Mouse (Mus musculus) c-Kit-positive CD71-positive TER-119-positive erythroid progenitor cells, embryonic 14.5 days (primary cell): ENCODE results near the gene Agpat1.

Experiments used
- DNase-seq: peaks from one replicate; pipeline ENCODE4 v3.0.0-alpha.2; 2013; ENCODE audit warnings: low spot score

The Agpat1 gene

DNA sequence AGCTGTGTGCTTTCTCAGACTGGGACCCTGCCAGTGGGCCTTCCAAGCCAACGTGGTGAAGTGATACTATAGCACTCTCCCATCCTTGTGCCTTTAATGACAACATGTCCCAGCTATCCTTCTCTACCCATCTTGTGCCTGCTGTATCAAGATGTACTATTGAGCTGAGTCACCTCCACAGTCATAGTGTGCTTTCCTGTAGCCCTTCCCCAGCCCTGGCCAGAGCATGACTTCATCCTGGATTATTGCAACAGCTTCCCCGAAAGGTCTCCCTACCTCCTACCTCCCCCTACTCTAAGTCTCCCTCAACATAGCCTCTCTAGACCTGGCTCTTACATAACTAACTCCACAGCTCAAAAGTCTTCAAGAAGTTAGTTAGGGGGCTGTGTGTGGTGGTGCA, 31.6 kb downstream of the Agpat1 start:
- no peak for DNase-seq

DNA sequence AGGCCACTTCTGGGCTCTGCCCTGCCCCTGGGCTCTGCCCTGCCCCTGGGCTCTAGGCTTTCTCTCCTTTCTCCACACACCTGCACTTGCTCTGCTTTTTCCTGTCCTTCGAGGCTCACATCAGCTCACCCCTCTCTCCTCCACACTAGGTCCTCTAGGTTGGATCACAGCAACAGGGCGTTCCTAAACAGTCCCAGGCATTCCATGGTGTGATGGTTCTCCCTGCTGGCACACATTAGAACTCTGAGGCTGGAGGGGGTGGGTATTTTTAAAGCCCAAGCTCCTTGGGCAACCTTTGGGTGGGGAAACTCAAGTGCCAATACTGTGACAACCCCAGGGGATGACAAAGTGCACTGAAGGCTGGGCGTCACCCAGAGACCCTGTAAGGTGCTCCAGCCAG, 33.4 kb downstream of the Agpat1 start:
- DNase-seq, result no peak

DNA sequence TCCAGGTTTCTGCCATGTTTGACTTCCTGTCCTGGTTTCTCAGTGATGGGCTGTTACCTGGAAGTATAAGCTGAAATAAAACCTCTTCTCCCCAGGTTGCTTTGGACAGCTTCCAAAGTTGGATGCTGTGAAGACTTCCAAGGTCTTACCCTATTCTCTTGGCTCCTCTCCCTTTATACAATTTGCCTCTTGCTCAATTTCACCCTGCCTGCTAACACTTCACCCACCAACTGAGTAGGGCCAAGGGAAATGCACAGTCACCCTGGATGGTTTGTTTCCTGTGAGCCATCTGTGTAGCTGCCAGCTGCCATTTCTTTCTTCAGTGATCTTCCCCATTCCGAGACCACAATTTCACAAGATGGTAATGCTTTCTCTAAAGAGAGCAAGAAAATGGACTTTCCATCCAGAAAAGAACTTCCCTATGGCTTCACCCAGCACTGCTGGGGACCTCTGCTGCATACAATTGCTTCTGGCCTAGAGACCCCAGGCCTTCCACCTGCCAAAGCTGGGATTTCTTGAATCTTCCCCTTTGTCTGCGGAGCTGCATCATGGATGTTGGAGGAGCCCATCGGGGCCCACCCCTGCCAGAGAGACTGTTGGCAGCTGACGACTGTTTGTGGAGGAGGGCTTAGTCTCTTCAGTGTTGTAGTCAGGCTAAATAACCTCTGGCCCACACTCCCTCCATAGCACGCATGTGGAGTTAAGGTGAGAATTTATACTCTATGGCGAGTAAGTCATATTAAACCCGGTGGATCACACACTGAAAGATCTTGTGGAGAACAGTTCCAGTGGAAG, 35.6 kb downstream of the Agpat1 start:
- DNase-seq, result no peak

DNA sequence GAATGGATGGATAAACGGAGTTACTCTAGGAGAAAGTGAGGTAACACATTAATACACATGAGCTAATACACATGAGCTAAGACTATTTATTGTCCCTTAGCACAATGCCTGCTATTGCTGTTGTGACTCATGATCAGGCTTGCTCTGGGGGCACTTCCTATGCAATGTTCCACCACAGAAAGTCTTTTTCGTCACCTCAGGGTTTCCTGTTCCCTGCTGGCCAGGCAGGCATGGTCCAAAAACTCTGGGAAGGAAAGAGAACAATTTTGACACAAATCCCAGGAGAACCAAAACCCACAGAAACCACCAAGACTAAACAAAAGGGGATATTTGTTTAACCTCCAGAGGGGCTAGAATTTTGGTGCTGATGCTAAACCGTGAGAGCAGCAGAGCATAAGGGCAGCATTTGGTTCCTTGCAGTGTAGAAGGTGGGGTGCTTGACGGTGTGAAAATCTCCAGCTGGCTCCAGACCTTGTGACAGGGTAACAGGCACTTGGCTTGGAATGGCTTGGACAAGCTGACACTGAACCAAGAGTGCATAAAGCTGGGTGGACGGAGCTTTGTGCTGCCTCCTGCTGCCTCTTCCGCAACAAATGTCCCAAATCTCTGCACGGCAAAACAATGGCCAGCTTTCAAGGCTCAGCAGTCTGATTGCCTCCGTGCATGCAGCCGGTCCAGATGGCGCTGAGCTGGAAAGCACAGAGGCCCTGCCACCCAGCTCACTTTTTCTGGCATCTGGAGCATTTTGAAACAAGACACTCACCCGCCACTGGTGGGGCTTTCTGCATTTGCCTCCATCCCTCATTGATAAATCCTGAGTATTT, 36.9 kb downstream of the Agpat1 start:
- DNase-seq, result no peak

DNA sequence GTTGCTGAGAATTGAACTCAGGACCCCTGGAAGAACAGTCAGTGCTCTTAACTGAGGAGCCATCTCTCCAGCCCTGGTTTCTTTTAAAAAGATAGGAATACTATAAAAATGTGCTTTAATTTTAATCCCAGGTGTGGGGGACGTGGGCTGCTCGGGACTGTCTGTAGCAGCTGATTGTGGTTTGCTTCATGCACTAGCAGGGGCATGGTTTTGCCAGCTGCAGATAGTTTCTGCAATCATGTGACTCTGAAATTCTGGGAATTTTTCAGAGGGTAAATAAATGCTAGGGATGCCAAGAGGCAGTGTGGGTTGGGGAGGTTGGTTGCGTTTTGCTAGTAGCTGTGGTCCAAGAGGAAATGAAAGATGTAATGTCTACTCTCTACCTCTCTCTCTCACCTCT, 37.9 kb downstream of the Agpat1 start:
- DNase-seq, result no peak

DNA sequence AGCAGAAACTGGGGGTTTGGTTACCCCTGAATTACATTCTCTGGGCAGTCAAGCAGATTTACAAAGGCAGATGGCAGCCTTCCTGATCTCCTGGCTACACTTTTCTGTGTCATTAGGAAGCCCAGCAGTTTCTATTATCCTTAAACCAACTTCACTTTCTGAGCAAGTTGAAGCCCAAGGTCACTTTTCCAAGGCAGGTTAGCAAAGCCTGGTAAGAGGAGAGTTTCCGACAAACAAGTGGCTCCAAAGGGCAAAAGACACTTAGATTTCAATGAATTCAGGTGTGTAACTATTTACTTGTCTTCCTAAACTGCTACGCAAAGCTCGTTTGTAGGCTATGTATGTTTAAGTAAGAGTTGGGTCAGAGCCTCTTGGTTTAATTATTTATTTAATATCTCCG, 39.3 kb downstream of the Agpat1 start:
- DNase-seq, result no peak

DNA sequence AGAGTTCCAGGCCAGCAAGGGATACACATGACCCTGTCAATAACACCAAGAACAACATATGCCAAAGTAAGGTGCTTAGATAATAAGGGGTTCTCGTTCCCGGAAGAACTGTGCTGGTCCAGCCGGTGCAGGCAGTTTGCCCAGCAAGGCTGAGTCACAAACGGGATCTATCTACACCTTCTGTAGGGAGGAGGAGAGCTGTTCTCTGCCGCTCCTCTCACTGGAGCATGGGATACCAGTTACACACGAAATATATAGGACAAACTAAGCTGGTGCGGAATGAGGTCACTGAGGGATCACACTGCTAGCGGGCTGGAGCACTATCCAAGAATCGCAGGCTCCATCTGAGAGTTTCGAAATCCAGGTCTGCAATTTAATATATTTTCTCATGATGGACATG, 39.9 kb downstream of the Agpat1 start:
- no peak for DNase-seq

DNA sequence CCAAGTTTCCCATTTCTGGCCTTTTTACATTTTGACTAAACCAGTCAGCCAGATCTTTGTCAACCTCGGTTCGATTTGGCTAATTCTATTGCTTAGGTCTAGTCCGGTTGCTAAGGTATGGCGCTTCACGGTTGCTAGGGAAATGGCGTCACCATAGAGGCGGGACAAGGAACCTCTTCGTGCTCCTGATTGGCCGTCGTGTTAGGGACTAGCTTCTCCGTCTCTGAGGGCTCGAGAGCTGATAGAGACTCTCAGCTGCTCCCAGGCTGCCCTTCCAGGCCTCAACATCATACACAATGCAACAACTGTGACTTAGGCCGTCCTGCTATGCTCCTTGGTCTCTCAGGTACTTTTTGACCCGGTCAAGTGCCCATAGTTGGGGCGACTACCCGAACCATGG, 40.5 kb downstream of the Agpat1 start, which contains the start of gene Fkbpl:
TSS of gene Fkbpl (plus strand) at position 157 of the 400 bp plus-strand sequence.
- peak; percentile 97 for DNase-seq

DNA sequence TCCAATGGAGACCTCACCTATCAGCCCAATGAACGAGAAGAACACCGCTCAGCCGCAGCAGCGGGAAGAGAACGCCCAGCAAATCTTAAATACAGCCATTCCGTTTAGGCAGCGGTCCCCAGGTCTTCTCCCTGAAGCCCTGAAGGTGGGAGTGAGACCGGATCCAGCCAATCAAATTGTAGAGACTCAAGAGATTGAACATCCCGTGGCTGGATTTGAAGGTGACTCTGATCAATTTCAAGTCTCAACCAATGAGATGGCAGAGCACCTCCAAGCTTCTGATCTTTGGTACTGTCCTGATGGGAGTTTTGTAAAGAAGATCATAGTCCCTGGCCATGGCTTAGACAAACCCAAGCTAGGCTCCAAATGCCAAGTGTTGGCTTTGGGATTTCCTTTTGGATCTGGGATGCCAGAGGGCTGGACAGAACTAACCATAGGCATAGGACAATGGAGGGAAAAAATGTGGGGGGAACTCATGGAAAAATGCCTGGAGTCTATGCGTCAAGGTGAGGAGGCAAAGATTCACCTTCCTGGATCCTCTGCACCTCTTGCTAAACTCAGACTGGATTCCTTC, 41.3 kb downstream of the Agpat1 start:
- peak; percentile 33 for DNase-seq

DNA sequence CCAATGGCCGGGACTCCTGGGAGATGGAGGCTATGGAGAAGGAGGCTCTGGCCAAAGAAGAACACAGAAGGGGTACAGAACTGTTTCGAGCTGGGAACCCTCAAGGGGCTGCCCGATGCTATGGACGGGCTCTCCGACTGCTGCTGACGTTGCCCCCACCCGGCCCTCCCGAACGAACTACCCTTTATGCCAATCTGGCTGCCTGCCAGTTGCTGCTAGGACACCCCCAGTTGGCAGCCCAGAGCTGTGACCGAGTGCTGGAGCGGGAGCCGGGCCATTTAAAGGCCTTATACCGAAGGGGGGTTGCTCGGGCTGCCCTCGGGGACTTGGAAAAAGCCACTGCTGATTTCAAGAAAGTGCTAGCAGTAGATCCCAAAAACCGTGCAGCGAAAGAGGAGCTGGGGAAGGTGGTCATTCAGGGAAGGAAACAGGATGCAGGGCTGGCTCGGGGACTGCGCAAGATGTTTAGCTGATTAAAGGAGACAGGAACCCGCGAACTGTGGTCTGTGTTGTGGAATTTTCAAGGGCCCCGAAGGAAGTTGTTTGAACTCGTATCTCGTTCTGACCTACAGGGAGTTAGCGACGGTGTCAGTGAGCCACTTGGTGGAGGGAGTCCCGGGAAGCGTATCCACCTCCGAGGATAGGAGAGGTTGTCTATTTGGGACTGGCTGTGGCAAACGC, 41.9 kb downstream of the Agpat1 start:
- DNase-seq, result no peak

DNA sequence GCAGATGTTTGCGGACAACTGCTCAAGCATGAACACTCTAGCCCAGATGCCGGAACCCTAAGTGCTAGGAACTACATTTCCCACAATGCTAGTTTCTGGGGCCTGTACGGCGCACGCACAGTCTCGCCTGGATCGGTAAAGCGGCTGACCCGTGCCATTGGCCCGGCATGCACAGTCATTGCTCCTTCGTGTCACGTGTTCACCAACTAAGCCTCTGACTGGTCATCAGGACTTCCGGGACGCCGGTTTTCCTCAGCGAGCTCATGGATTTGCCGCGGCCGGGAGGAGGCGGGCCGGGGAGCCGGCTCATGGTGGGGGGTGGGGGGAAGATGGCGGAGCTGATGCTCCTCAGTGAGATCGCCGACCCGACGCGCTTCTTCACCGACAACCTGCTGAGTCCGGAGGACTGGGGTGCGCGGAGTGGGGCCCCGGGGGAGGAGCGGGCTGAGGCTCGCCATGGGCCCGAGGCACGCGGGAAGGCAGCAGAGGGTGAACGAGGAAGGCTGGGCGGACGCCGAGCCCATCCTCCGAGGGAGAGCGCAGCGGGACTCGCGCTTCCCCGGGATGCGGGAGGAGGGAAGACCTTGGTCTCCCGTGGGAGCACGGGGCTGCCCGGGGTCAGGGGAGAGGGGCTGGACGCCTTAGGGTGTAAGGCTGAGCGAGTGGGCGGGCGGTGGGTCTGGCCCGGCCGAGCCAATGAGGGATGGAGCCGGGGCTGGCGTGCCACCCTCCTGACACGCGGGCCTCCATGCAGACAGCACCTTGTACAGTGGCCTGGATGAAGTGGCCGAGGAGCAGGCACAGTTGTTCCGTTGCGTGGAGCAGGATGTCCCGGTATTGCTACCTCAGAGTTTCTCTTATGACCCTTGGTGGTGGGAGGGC, 43.1 kb downstream of the Agpat1 start, which contains the start of gene Atf6b:
TSS of gene Atf6b (plus strand) at position 241 of the 882 bp plus-strand sequence.
- peak; percentile 96 for DNase-seq

DNA sequence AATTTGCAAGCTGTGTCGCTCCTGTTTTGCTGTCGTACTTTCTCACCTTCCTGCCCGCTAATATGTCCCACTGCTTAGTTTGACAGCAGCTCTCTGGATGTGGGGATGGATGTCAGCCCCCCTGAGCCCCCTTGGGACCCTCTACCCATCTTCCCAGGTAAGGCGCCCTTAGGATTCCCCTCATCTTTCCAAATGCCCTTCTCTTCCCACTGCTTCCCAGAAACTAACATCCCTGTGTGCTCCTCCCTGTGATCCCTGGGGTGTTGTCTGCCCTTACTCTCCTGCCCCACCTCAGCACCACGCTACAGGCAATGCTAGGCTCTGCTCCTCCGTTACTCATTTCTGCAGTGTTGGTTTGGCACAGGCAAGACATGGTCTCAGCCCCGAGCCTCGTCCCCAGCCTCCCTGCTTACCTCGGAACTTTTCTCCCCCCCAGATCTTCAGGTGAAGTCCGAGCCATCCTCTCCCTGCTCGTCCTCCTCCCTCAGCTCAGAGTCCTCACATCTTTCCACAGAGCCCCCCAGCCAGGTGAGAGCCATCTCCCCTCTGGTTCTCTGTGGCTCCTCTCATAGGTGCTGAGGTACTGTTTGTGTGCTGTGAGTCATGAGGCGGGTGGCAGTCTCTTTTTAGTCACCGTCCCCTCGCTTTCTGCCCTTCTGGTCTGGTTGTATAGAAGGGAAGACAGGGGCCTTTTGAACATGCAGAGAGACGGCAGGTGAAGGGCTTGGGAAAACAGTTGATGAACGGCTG, 44.3 kb downstream of the Agpat1 start:
- DNase-seq, result no peak

DNA sequence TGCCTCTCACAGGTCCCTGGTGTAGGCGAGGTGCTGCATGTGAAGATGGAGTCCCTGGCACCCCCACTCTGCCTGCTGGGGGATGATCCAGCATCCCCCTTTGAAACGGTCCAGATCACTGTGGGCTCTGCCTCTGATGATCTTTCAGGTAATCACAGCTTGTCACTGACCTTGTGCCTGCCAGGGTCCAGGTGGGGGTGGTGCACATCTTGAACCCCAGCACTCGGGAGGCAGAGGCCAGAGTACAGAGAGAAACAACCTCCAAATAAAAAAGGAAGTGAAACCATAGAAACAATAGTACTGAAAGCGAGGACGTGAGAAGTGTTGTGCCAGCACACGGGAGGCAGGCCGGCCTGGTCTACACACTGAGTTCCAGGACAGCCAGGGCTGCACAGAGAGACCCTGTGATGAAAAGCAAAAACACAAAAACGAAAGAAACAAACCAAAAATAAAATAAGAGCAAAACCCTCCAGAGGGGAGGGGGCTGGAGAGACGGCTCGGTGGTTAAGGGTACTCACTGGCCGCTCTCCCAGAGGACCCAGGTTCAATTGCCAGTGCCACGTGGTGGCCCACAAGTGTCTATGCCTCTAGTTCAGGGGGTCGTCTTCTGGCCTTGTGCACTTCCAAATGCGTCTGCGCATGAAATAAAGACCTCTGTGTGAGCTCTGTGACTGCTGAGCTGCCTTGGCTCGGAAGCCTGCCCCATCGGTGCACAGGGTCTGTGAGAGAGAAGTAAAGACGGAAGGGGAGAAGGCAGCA, 45.2 kb downstream of the Agpat1 start:
- DNase-seq, result no peak

DNA sequence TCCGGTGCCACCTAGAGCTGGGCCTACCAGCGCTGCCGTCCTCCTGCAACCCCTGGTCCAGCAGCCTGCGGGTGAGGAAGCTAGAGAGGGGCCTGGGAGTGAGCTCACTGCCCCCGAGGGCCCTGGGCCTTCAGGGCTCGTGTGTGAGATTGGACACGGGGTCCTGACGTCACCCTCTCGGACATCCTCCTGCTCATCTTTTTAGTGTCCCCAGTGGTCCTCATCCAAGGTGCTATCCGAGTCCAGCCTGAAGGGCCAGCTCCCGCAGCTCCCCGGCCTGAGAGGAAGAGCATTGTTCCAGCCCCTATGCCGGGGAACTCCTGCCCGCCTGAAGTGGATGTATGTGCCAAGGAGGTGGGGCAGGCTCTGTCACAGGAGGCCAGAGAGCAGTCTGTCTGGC, 46.7 kb downstream of the Agpat1 start:
- no peak for DNase-seq

DNA sequence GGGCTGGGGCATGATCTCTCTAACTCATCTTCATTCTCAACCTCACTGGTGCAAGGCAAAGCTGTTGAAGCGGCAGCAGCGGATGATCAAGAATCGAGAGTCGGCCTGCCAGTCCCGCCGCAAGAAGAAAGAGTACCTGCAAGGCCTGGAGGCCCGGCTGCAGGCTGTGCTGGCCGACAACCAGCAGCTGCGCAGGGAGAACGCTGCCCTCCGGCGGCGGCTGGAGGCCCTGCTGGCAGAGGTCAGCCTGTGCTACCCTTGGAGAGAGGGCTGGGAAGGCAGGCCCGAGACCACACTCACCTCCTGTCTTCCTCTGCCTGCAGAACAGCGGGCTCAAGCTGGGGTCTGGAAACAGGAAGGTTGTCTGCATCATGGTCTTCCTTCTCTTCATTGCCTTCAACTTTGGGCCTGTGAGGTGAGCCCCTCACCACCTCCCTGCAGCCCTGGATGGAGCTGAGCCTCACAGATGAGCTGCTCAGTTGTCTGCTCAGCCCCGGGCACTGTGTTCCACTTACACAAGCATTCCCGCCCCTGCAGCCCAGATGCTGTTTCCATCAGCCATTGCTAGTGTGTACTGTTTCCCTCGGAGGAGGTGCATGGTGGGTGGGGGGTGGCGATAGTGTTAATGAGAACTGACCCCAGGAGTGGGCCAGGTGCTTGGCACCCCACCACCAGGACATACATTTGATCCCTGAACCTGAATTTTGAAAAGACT, 47.6 kb downstream of the Agpat1 start:
- DNase-seq, result no peak

DNA sequence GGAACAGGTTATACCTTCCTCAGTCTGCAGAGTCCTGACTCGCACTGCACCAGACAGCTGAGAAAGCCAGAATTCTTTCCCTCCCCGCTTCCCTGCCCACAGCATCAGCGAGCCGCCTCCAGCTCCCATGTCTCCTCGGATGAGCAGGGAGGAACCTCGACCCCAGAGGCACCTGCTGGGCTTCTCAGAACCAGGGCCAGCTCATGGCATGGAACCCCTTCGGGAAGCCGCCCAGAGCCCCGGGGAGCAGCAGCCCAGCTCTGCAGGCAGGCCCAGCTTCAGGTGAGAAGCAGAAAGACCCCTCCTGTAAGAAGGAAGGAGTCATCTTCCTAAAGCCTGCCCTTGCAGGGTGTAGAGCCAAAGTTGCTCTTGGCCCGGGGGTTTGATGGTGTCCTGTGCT, 48.5 kb downstream of the Agpat1 start:
- DNase-seq, result no peak

DNA sequence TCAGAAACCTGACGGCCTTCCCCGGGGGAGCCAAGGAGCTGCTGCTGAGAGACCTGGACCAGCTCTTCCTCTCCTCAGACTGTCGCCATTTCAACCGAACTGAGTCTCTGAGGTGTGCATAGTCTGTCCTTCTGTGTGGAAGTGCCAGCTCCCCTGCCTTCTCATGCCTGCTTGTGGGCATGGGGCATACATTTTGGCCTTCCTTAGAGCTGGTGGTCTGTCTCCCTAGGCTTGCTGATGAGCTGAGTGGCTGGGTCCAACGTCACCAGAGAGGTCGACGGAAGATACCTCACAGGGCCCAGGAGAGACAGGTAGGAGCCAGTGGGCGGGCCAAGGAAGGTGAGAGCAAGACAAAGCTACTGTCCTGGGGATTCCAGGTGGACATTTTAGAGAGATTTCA, 48.9 kb downstream of the Agpat1 start:
- no peak for DNase-seq

DNA sequence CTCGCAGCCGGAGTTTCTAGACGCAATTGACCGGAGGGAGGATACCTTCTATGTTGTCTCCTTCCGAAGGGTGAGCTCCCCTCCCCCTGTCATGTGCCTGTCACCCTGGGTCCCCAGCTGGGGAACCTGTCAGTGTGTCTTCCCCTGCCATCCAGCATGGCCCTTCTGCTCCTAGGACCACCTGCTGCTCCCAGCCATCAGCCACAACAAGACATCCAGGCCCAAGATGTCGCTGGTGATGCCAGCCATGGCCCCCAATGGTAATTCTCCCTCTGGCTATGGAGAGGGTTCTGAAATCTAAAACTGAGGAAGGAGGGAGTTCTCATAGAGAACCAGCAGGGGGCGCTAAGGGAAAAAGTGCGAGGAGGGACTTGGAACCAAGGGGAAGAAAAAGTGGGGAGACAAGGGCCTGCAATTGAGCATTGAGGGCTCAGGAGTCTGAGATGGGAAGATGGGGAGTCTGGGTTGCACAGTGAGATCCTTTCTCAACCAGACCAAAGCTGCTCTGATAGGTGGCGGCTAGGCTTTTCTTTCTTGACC, 49.8 kb downstream of the Agpat1 start:
- DNase-seq, result peak; percentile 62

DNA sequence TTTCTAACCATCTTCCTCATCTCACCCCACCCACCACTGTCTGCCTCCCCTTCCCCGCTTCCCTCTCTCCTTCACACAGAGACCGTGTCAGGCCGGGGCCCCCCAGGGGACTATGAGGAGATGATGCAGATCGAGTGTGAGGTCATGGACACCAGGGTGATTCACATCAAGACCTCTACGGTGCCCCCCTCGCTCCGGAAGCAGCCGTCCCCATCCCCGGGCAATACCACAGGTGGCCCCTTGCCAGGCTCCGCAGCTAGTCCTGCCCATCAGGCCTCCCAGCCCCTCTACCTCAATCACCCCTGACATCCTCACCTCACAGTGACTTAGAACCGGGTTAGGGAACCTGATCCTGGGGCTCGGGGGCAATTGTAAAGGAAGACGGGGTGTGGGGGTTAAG, 50.3 kb downstream of the Agpat1 start:
- DNase-seq, result no peak
